Mouse (Mus musculus): Measurements from ENCODE around the gene Hax1.
A peak's percentile ranks its signal among the peaks of the same experiment; 100 is the strongest.

Gene Hax1

DNA sequence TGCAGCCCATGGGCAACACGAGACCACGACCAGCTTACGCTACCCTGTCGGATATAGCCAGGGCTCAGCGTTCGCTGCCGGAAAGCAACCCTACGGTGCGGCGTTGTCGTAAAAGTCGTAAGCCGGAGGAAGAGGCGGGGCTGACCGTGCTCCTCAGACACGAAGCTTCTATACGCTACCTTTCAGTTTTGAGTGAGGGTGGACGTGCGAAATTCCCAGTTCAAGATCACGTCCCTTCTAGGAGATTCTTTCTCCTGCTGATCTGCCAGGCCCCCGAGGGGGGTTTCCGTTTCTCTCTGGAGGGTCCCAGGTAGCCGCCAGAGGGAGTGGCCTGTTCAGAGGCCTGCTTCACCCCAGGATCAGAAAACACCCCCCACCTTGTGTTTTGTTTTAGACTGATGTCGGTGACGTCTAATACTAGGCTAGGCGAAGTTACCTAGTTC lies at the start of gene Hax1:
TSS of gene Hax1 (minus strand) at position 169 of the 443 bp plus-strand sequence.
- DNase-seq (ENCODE audit: inconsistent age in 2 of 2, low spot score in 1 of 2) = peak; percentile 92 to 98

DNA sequence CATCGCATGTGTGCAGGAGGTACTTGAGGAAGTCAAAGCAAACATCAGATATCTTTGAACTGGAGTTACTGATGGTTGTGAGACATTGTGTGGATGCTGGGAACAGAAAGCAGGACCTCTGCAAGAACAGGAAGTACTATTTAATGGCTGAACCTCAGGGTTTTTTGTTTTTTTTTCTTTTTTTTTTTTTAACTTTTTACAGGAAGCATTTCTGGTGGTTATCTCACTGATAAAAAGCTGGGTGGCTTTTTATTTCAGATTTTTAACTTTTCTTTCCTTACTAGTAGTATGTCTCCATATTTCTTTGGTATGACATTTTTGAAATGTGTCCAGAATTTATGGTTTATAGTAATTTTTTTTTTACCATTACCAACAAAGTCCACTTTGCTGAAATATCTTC lies 37.7 kb upstream of the Hax1 start:
- no peak for DNase-seq (ENCODE audit: inconsistent age in 2 of 2, low spot score in 1 of 2)

GRCm38 (mm10) chr3:90034653-90035052 lies 36.1 kb upstream of the Hax1 start:
- no peak for DNase-seq (ENCODE audit: inconsistent age in 2 of 2, low spot score in 1 of 2)

DNA sequence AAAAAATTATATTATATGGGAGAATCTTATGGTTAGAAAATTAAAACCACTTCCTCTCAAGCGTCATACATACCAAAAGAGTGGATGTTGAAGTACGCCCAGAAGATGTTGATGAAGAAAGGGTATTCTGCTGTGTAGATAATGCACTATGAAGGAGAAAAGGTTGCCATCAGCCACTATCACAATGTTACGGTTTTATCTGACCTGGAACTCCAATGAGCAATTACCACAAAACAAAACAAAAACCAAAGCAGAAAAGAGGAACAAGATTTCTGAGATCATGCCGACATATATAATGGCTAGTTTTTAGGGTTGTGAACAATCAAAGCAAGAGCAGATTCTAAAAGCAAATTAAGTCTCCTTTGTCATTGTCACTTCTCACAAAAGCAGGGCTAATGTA lies 18.0 kb upstream of the Hax1 start:
- no peak for DNase-seq (ENCODE audit: inconsistent age in 2 of 2, low spot score in 1 of 2)

DNA sequence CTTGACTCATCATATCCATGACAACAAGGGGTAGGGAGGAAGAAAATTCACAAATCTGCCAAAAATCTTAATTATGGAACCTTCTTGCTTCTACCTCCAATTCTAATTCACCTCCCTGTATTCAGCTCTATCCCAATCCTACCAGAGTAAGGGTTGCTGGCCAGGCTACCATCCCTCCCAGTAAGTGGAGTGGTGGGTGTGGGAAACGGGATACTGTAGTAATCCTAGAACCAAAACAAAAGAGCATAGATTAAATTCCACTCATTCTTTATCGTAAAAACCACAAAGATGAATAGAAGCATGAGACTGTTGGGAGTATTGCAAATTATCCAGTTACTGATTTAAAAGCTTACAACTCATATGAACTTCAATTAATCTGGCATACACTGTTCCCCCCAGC lies 11.7 kb upstream of the Hax1 start:
- DNase-seq (ENCODE audit: inconsistent age in 2 of 2, low spot score in 1 of 2) = no peak

- no peak for DNase-seq (ENCODE audit: inconsistent age in 2 of 2, low spot score in 1 of 2)
These were observed 5.7 kb upstream of the Hax1 start for GRCm38 (mm10) chr3:90004091-90004796.

DNA sequence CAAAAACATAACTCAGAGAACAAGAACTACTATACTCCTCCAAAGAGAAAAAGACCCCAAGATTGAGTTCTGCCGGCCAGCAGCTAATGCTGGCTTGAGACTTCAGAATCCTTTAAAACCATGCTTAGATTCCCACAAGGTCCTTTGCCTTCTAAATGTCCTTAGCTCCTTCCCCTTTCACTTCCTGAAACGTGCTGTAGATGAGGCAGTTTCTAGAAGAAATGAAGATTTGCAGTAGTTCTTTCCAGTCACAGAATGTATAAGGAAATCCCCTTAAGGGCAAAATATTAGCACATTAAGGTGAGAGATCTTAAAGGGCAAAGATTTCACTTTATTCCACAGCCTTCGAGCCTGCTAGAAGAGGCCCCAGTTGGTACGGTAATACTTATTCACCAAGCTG lies 1.2 kb upstream of the Hax1 start:
- DNase-seq (ENCODE audit: inconsistent age in 2 of 2, low spot score in 1 of 2) = no peak

- DNase-seq (ENCODE audit: inconsistent age in 2 of 2, low spot score in 1 of 2) = no peak
These were observed 510 bp upstream of the Hax1 start for GRCm38 (mm10) chr3:89999090-89999489.

- DNase-seq (ENCODE audit: inconsistent age in 2 of 2, low spot score in 1 of 2) = peak in 1 of 2 experiments; percentile 25
These were observed 637 bp downstream of the Hax1 start for GRCm38 (mm10) chr3:89997791-89998495.

DNA sequence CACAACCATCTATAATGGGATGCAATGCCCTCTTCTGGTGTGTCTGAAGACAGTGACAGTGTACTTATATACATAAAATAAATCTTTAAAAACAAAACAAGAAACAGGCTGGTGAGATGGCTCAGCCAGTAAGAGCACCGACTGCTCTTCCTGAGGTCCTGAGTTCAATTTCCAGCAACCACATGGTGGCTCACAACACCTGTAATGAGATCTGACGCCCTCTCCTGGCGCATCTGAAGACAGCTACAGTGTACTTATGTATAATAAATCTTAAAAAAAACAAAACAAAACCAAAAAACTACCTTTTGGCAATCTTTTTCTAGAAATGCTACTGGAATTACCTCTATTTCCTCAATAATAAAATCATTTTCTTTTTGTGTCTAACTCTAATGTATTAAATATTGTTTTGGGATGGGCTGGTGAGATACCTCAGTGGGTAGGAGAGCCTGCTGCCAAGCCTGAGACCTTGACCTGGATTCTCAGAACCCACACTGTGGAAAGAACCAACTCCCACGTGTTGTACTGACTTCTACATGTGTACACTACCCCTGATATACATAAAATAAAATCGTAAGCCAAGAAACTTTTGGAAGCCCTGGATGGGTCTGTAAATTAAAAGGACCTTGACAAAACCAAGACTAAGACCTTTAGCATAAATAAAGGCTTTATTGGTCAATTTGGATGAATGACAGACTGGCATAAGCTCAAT lies 3.6 kb downstream of the Hax1 start:
- DNase-seq (ENCODE audit: inconsistent age in 2 of 2, low spot score in 1 of 2) = peak; percentile 31 to 63

GRCm38 (mm10) chr3:89987822-89988221 lies 10.8 kb downstream of the Hax1 start:
- no peak for DNase-seq (ENCODE audit: inconsistent age in 2 of 2, low spot score in 1 of 2)

DNA sequence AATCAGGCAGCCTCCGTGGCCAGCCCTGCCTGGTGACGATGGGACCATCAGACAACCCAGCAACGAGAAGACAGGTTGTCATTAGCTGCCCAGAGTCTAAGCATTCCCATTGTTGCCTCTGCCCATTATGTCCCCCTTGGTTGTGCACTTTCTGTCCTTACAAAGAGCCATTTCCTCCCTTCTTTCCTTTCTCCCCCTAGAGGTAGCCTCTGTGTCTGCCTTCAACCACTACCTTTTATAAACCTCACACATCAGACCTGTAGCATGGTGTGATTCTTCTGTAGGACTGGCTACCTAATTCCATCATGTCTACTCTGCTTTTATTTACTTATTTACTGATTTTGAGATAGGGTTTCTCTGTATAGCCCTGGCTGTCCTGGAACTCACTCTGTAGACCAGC lies 11.4 kb downstream of the Hax1 start:
- DNase-seq (ENCODE audit: inconsistent age in 2 of 2, low spot score in 1 of 2) = no peak

GRCm38 (mm10) chr3:89982426-89982825 lies 16.2 kb downstream of the Hax1 start:
- DNase-seq (ENCODE audit: inconsistent age in 2 of 2, low spot score in 1 of 2) = no peak

- DNase-seq (ENCODE audit: inconsistent age in 2 of 2, low spot score in 1 of 2) = no peak
These were observed 21.7 kb downstream of the Hax1 start for GRCm38 (mm10) chr3:89976859-89977258.

GRCm38 (mm10) chr3:89968509-89968908 lies 30.1 kb downstream of the Hax1 start:
- no peak for DNase-seq (ENCODE audit: inconsistent age in 2 of 2, low spot score in 1 of 2)

DNA sequence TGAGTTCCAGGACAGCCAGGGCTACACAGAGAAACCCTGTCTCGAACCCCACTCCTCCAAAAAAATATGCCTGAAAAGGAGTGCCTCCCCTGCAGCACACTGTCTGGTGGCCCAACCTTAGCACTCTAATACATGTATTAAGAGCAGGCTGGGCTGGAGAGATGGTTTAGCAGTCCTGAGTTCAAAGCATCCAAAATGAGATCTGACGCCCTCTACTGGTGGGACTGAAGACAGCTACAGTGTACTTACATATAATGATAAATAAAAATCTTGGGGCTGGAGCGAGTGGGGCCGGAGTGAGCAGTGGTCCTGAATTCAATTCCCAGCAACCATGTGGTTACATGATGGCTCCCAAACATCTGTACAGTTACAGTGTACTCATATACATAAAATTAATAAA lies 31.6 kb downstream of the Hax1 start:
- no peak for DNase-seq (ENCODE audit: inconsistent age in 2 of 2, low spot score in 1 of 2)

DNA sequence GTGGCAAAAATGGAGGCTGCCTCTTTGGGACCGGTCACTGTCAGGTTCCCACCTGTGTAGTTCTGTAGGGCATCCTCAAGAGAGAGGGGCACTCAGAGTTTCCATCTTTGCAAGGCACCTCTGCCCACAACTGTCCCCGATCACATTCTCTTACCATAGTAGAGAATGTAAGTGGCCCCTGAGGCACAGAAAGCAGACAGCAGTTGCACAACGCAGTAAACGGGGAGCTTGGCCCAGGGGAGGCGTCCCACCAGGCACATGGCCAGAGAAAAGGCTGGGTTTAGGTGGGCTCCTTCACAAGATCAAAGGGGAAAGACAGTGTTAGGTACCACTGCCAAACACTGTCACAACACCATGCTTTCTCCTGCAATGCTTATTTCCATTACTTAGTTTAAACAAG lies 32.6 kb downstream of the Hax1 start:
- DNase-seq (ENCODE audit: inconsistent age in 2 of 2, low spot score in 1 of 2) = no peak

GRCm38 (mm10) chr3:89965557-89965956 lies 33.0 kb downstream of the Hax1 start:
- DNase-seq (ENCODE audit: inconsistent age in 2 of 2, low spot score in 1 of 2) = no peak

DNA sequence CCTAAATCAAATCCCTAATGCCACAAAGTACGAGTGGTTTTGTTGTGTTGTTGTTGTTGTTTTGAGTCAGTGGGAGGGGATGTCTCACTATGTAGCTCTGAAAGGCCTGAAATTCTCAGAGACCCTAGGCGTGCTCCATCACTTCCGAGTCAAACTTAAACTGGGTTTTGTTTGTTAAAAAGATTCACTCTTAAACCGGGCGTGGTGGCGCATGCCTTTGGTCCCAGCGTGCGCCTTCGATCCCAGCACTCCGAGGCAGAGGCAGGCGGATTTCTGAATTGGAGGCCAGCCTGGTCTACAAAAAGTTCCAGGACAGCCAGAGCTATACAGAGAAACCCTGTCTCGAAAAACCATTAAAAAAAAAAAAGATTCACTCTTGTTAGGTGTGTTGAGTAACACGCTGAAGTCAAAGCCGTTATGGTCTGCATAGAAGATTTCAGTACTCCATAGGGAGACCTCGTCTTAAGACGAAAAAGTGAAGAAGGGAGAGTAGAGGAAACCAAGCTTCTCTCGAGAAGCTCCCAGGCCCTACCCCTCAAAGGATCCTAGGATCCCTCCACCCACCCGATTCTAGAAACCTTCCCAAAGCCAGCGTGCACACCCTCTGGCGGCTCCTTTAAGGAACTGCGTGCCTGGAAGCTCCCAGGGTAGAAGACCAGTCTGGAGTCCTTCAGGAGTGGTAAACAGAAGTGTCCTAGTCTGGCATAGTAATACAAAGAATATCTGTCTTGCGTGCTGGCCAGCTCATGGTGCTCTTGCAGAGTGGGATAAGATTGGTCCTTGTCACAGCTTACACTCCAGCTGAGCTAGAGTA lies 34.4 kb downstream of the Hax1 start:
- peak; percentile 67 to 87 for DNase-seq (ENCODE audit: inconsistent age in 2 of 2, low spot score in 1 of 2)

DNA sequence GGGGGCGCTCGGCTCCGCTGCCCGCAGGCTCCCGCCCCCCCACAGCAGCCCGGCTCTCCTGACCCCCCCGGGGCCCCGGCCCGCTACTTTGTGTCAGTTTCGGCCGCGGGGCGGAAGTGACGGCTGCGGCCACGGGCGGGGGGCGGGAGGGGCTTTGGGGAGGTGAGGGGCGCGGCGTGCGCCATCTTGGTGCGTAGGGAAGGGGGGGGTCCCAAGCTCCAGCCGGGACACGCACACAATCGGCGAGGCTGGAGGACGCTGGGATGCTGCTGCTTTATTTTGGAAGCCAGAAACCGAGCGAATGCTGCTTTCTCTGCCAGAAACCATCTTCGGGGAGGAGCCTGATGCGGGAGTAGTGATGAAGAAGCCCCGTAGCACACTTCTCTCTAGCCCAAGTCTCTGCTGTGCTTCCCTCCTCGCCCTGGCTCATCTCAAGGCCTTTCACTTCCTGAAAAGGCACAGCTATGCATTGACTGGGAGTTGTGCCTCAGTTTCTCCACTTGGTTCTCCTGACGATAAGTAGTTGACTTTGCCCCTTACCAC lies 35.3 kb downstream of the Hax1 start, which contains the start of gene Atp8b2:
TSS of gene Atp8b2 (minus strand) at position 288 of the 543 bp plus-strand sequence.
- peak; percentile 73 to 85 for DNase-seq (ENCODE audit: inconsistent age in 2 of 2, low spot score in 1 of 2)

DNA sequence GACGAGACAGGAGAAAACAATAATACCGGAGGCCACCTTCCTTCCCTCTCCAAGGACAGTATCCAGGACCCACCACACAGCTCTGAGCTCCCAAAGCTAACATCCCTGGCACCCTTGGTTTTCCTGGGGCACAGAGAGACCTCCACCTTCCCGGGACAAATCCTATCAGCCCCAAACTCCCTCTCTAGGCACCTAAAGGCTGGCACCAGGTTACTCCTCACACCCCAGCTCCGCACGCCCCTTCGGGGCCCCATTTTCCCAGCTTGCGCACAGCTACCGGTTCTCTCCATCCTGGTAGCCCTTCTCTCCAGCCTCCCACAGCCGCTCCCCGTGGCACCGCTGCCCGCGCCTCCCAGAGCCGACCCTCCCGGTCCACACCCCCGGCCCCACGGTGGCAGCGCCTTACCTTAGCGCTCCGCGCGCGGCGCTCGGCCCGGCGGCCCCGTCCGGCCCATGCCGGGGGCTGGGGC lies 35.8 kb downstream of the Hax1 start:
- DNase-seq (ENCODE audit: inconsistent age in 2 of 2, low spot score in 1 of 2) = peak; percentile 61 to 82

Measured in adrenal gland, adult (tissue).